Mouse (Mus musculus) lung, postnatal 0 days (tissue): ENCODE measurements around the gene Ahnak2. TPM values are rescaled to one million over a fixed set of nuclear protein-coding genes. Genes with fewer than 3 reads are reported as not detected.

Source experiments
- ATAC-seq: fragments of 200-750 bp; cut with Nextera tagmentation; 2 replicates; pipeline ENCODE4 v1.8.0; 2017; ENCODE audit warnings: moderate library complexity
- DNase-seq: peaks from one replicate; pipeline ENCODE4 v3.0.0-alpha.2; 2016; ENCODE audit warnings: low spot score
- H3K27ac ChIP-seq: fragments of 300-500 bp; sonication (generic); 2 replicates; pipeline ENCODE4 v1.5.1; 2014; ENCODE audit warnings: antibody characterized with exemption, mild to moderate bottlenecking, low read length, mixed read lengths
- H3K27me3 ChIP-seq: fragments of 300-500 bp; sonication (generic); replicated peaks from 2 replicates; pipeline ENCODE4 v1.6.1; 2014; ENCODE audit warnings: low read length, mixed read lengths; ENCODE audit not compliant: insufficient read depth
- H3K36me3 ChIP-seq: fragments of 300-500 bp; sonication (generic); 2 replicates; pipeline ENCODE4 v1.6.1; 2014; ENCODE audit warnings: low read length, mixed read lengths; ENCODE audit not compliant: insufficient read depth
- H3K4me1 ChIP-seq: fragments of 300-500 bp; sonication (generic); 2 replicates; pipeline ENCODE4 v1.6.1; 2014; ENCODE audit warnings: antibody characterized with exemption, low read depth, low read length, mixed read lengths; ENCODE audit not compliant: insufficient read depth
- H3K4me2 ChIP-seq: fragments of 300-500 bp; sonication (generic); replicated peaks from 2 replicates; pipeline ENCODE4 v1.6.1; 2014; ENCODE audit warnings: low read depth, mild to moderate bottlenecking, low read length, moderate library complexity, mixed read lengths
- H3K4me3 ChIP-seq: fragments of 300-500 bp; sonication (generic); 2 replicates; pipeline ENCODE4 v1.5.1; 2014; ENCODE audit warnings: low read depth, low read length
- H3K9ac ChIP-seq: fragments of 300-500 bp; sonication (generic); replicated peaks from 2 replicates; pipeline ENCODE4 v1.6.1; 2014; ENCODE audit warnings: low read depth, mild to moderate bottlenecking
- H3K9me3 ChIP-seq: fragments of 300-500 bp; sonication (generic); 2 replicates; pipeline ENCODE4 v1.6.1; 2016; ENCODE audit warnings: low read length, mixed read lengths
- CTCF ChIP-seq: IDR thresholded peaks from 2 replicates; pipeline ENCODE4 v1.5.1; 2016; ENCODE audit warnings: antibody characterized with exemption, mild to moderate bottlenecking
- EP300 ChIP-seq: IDR thresholded peaks from 2 replicates; pipeline ENCODE4 v1.6.1; 2016; ENCODE audit warnings: antibody characterized with exemption, mild to moderate bottlenecking, control low read depth
- WGBS: fragments of 180-500 bp; shearing (Covaris S2); extraction: QIAGEN DNeasy Blood & Tissue Kit; methylation state at CpG from one replicate; pipeline ENCODE4 v1.1.7; 2014; 5-methylcytosine and 5-hydroxymethylcytosine counted together
- polyA plus RNA-seq: library from polyadenylated mRNA; unstranded; fragments of >200 nt; fragmentation: Nextera tagmentation; extraction: Ambion mirVana; gene quantifications from 2 replicates; pipeline ENCODE4 v1.2.1, GENCODE M21; 2015

The Ahnak2 gene
- polyA plus RNA-seq, 1 experiment from 2014 or later, result 4.9 TPM

DNA sequence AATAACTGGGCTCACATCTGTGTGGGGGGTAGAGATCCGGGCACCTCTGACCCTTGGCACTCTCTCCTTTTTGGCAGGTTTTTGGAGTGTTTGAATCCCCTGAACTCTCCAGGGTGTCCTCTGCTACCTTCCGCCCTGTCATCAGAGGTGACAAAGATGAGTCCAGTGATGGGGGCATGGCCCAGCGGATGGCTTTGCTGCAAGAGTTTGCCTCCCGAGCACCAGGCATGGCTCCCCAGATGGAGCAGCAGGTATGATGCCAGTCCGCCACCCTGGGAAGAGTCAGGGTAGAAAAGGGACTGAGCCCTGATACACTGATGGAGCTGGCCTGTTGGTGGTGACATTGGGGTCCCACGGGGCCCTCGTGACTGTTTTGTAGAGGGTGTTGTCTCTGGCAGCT, 65.4 kb downstream of the Ahnak2 start:
- peaks cover 14% of the 10 kb centered on the region; the same call in 1 of the 2 replicates for H3K36me3 ChIP-seq
- H3K4me1 ChIP-seq, result no peaks in the 10 kb centered on the region
- ATAC-seq (no peak), DNase-seq (no peak)
- H3K27me3 ChIP-seq, result no peaks in the 10 kb centered on the region
- no peak overlapping the region for H3K9ac ChIP-seq
- no peak for TF ChIP-seq EP300
- TF ChIP-seq CTCF, result no peak
- no peak overlapping the region for H3K4me2 ChIP-seq
- H3K4me3 ChIP-seq, result no peak overlapping the region
- no peaks in the 10 kb centered on the region for H3K9me3 ChIP-seq
- no peak overlapping the region for H3K27ac ChIP-seq
- WGBS, result 83% methylated on average over 7 of the region's 7 CpGs

DNA sequence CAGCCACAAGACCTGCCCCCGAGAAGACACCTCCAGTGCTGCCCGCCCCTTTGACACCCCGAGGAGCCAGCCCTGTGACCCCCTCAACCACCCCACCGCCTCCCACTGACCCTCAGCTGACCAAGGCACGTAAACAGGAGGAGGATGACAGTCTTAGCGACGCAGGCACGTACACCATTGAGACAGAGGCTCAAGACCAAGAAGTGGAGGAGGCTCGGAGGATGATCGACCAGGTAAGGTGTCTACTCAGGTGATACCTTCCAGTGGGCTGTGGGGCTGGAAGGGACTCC, 65.9 kb downstream of the Ahnak2 start:
- H3K27me3 ChIP-seq, result no peaks in the 10 kb centered on the region
- H3K4me2 ChIP-seq, result no peak overlapping the region
- DNase-seq (no peak), ATAC-seq (no peak)
- no peak overlapping the region for H3K9ac ChIP-seq
- H3K9me3 ChIP-seq, result no peaks in the 10 kb centered on the region
- no peak for TF ChIP-seq EP300
- TF ChIP-seq CTCF, result no peak
- peaks cover 14% of the 10 kb centered on the region; the same call in 1 of the 2 replicates for H3K36me3 ChIP-seq
- H3K27ac ChIP-seq, result no peak overlapping the region
- no peaks in the 10 kb centered on the region for H3K4me1 ChIP-seq
- WGBS, result 89% methylated on average over 10 of the region's 10 CpGs
- no peak overlapping the region for H3K4me3 ChIP-seq

DNA sequence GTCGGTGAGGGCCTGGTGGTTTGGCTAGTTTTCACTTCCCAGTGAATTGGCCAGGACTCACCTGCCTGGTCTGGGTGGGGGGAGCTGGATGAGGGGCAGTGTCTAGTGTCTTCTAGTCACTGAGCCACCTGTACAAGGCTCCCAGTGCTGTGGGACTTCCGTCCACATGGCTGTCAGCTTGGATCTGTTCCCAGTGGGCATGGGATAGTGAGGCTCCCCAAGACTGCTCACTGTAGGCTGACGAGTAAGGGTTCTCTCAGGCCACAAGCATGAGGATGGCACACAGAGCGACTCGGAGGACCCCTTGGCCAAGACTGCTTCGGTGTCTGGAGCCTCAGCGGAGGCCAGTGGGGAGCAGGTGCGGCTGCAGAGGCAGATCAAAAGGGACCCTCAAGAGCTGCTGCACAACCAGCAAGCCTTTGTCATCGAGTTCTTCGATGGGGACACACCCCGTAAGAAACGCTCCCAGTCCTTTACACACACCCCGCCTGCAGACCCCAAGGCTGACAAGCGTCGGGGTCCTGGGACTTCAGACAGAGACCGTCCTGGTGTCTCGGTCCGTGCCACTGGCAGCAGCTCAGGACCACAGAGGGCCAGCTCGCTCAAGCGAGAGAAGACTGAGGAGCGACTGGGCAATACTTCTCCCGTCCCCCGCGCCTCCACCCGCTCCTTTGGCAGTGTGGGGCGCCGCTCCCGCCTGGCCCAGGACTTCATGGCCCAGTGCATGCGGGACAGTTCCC, 66.4 kb downstream of the Ahnak2 start:
- Histone ChIP-seq H3K4me2 (no peak overlapping the region), H3K4me1 (no peaks in the 10 kb centered on the region), H3K36me3 (peaks cover 14% of the 10 kb centered on the region; the same call in 1 of the 2 replicates), H3K27ac (no peak overlapping the region), H3K9me3 (no peaks in the 10 kb centered on the region), H3K4me3 (no peak overlapping the region), H3K9ac (no peak overlapping the region), H3K27me3 (no peaks in the 10 kb centered on the region)
- ATAC-seq (no peak), DNase-seq (no peak)
- WGBS, result 91% methylated on average over 27 of the region's 29 CpGs
- TF ChIP-seq EP300 (no peak), CTCF (no peak)

DNA sequence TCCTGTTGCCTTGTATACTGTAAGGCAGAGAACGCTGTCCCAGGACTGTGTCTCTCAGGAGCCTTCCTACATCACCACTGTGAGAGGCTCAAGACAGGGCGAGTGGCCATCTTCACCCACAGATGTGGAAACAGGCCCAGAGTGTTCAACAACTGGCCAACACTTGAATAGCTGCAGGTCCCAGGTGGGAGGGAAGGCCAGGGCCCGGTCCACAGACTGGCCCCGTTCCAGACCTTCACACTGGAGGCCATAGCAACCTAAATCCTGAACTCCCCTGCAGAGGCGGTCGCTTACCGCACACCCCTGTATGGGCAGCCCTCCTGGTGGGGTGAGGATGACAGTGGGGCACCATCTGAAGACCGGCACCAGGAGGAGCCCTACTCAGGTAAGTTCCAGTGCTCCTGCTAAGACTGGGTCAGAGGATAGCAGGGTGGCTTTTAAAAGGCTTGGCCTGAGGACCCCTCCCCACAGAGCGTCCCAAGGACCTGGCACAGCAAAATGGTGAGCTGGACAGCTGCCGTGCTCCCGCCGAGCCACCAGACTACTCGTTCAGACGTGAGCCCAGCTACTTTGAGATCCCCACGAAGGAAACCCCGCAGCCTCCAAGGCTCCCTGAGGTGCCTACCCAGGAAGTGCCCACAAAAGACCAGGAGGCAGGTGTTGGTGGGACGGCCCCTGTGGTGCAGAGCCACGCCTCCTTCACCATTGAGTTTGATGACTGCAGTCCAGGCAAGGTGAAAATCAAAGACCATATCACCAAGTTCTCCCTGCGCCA, 67.4 kb downstream of the Ahnak2 start:
- no peak for DNase-seq
- TF ChIP-seq EP300 (no peak), CTCF (no peak)
- Histone ChIP-seq H3K4me2 (no peak overlapping the region), H3K9me3 (no peaks in the 10 kb centered on the region), H3K9ac (no peak overlapping the region), H3K4me3 (no peak overlapping the region), H3K36me3 (peaks cover 14% of the 10 kb centered on the region; the same call in 1 of the 2 replicates), H3K27me3 (no peaks in the 10 kb centered on the region), H3K4me1 (no peaks in the 10 kb centered on the region), H3K27ac (no peak overlapping the region)
- 83% methylated on average over 19 of the region's 19 CpGs for WGBS
- no peak for ATAC-seq

DNA sequence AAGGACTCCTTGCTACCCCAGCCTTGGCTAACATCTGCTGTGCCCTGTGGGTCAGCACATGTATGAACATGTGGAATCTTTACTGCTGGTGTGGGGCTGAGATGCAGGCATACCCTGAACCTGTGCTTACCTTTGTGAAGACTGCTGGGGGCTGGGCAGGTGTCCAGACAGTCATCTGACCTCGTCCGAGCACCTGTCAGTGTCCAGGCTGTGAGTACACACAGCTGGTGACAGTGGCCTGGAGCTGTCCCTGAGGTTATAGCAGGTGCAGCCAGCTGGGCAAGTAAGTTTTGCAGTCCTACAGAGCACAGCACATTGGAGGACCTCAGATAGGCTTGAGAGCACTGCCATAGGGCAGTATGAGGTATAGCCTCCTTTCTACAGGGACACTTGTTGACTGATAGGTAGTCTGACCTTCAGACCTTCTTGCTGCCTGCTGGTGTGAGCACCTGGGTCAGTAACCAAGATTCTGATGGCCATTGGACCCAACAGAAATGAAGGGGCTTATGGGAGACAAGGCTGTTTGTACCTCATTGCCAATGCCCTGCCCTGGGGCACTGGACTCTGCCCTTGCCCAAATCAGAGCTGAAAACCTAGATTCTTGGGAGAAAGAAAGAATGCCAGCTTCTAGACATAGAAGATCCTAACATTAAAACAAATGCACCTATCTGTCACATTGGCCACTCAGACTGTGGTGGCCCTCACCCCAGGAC, 68.2 kb downstream of the Ahnak2 start:
- TF ChIP-seq EP300 (no peak), CTCF (no peak)
- no peaks in the 10 kb centered on the region for H3K27me3 ChIP-seq
- H3K4me1 ChIP-seq, result no peaks in the 10 kb centered on the region
- H3K4me2 ChIP-seq, result no peak overlapping the region
- no peaks in the 10 kb centered on the region for H3K9me3 ChIP-seq
- no peak for DNase-seq
- H3K36me3 ChIP-seq, result peaks cover 13% of the 10 kb centered on the region; the same call in 1 of the 2 replicates
- H3K4me3 ChIP-seq, result no peak overlapping the region
- H3K9ac ChIP-seq, result no peak overlapping the region
- ATAC-seq, result no peak
- H3K27ac ChIP-seq, result no peak overlapping the region
- 71% methylated on average over 2 of the region's 2 CpGs for WGBS

DNA sequence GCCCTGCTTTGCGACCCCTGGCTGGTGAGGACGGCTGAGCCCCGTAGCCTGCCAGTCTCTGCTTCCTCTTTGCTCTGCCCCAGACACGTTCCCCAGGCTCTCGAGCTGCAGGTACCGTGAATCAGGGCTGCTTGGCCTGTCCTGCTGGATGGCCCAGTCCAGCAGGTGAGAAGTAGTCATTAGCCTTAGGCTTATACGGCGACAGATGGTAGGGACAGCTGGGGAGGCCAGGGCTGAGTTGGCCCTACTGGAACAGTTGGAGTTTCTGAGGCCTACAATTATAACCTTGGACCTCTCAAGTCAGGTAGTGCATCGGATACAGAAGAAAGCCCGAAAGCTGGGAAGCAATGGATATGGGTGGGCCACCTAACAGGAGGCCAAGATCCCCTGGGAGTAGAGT, 69.9 kb downstream of the Ahnak2 start:
- Histone ChIP-seq H3K4me2 (no peak overlapping the region), H3K4me3 (no peak overlapping the region), H3K9me3 (no peaks in the 10 kb centered on the region), H3K36me3 (no peaks in the 10 kb centered on the region), H3K27ac (no peak overlapping the region), H3K27me3 (no peaks in the 10 kb centered on the region), H3K4me1 (peaks cover 4% of the 10 kb centered on the region; the same call in 1 of the 2 replicates), H3K9ac (no peak overlapping the region)
- DNase-seq (no peak), ATAC-seq (no peak)
- no peak for TF ChIP-seq CTCF
- TF ChIP-seq EP300, result no peak
- 85% methylated on average over 10 of the region's 10 CpGs for WGBS
